Mouse (Mus musculus) gastrocnemius, postnatal 14 days (tissue): ENCODE data around the gene Xlr5a. TPM values are rescaled to one million over a fixed set of nuclear protein-coding genes. Genes with fewer than 3 reads are reported as not detected.
"Not testable (repeated sequence)": the region's sequence is repeated elsewhere in the genome, so short reads cannot be mapped to it uniquely, and the experiment has no call there.

Experiments used
- DNase-seq: peaks from one replicate; pipeline ENCODE4 v3.0.0; 2021; ENCODE audit warnings: mixed read lengths
- intact Hi-C: fragments of 180-260 bp; cut with DNase I; formaldehyde crosslinking; loops from one replicate; pipeline ENCODE4 v1.15.1; 2025; ENCODE audit warnings: low total_unique reads
- total RNA-seq, 2 experiments: library from RNA; stranded (reverse); gene quantifications; 2 replicates each; pipeline ENCODE4 v1.2.3; 2021

Gene Xlr5a
- total RNA-seq, 2 experiments from 2014 or later: not detected

GRCm38 (mm10) chrX:73176889-73177288 is 115.9 kb downstream of the Xlr5a start, which contains the start of gene Spin2d:
Spin2d (minus strand) TSS chrX:73176989.
- intact Hi-C loops: not testable (repeated sequence)

GRCm38 (mm10) chrX:73149350-73149749 is 143.4 kb downstream of the Xlr5a start, which contains the start of gene DXBay18:
DXBay18 (minus strand) TSS chrX:73149450.
- DNase-seq, intact Hi-C loops: not testable (repeated sequence)

More at GRCm38 (mm10) chrX:73176889-73177288, 115.9 kb downstream of the Xlr5a start, which contains the start of gene Spin2d:
- DNase-seq: not testable (repeated sequence)

- DNase-seq, intact Hi-C loops: not testable (repeated sequence)
Measured at GRCm38 (mm10) chrX:73148496-73148895, 144.3 kb downstream of the Xlr5a start, which contains the start of gene Xlr5b. Xlr5b (plus strand) TSS chrX:73148796.

- intact Hi-C loops, DNase-seq: not testable (repeated sequence)
Measured at GRCm38 (mm10) chrX:73143218-73143618, 149.6 kb downstream of the Xlr5a start.

- intact Hi-C loops: not testable (repeated sequence)
Measured at GRCm38 (mm10) chrX:73122859-73123829, 169.6 kb downstream of the Xlr5a start.

GRCm38 (mm10) chrX:73116747-73117146 is 176.0 kb downstream of the Xlr5a start, which contains the start of gene Gm14685:
Gm14685 (plus strand) TSS chrX:73117047.
- intact Hi-C loops, DNase-seq: not testable (repeated sequence)

More at GRCm38 (mm10) chrX:73122859-73123829, 169.6 kb downstream of the Xlr5a start:
- DNase-seq: not testable (repeated sequence)

- intact Hi-C loops, DNase-seq: not testable (repeated sequence)
Measured at GRCm38 (mm10) chrX:73096941-73097508, 195.8 kb downstream of the Xlr5a start, which contains the start of gene Xlr3a. Xlr3a (minus strand) TSS chrX:73097095.

GRCm38 (mm10) chrX:73082267-73083055 is 210.3 kb downstream of the Xlr5a start, which contains the start of gene Xlr4a:
Xlr4a (minus strand) TSS chrX:73082478.
- DNase-seq, intact Hi-C loops: not testable (repeated sequence)

- intact Hi-C loops, DNase-seq: not testable (repeated sequence)
Measured at GRCm38 (mm10) chrX:73066765-73067312, 225.9 kb downstream of the Xlr5a start.

GRCm38 (mm10) chrX:73064415-73064793 is 228.4 kb downstream of the Xlr5a start, which contains the start of gene Pnma3:
Pnma3 (plus strand) TSS chrX:73064787.
- intact Hi-C loops: no loop called here

GRCm38 (mm10) chrX:73063512-73064414 is 229.0 kb downstream of the Xlr5a start:
- peak; percentile 6 for DNase-seq
- intact Hi-C loops: no loop called here

More at GRCm38 (mm10) chrX:73064415-73064793, 228.4 kb downstream of the Xlr5a start, which contains the start of gene Pnma3:
- no peak for DNase-seq

- intact Hi-C loops: no loop called here
- DNase-seq: no peak
Measured at GRCm38 (mm10) chrX:73062323-73062722, 230.5 kb downstream of the Xlr5a start.

- no peak for DNase-seq
- intact Hi-C loops: no loop called here
Measured at GRCm38 (mm10) chrX:73061528-73061927, 231.2 kb downstream of the Xlr5a start.

Other genes with a start within 250 kb of the Xlr5a start
- gene Pnma3, start 228.2 kb downstream of the Xlr5a start, total RNA-seq: not detected
- under 1 TPM in 1 of 2 experiments, not detected in 1; 0.82 TPM for gene Xlr4a, start 210.5 kb downstream of the Xlr5a start, total RNA-seq
- under 1 TPM; 0.38 to 0.68 TPM for gene Xlr3a, start 195.9 kb downstream of the Xlr5a start, total RNA-seq
- gene Gm14685, start 175.9 kb downstream of the Xlr5a start, total RNA-seq: not detected
- not detected for gene Xlr5b, start 144.2 kb downstream of the Xlr5a start, total RNA-seq
- not detected for gene DXBay18, start 143.5 kb downstream of the Xlr5a start, total RNA-seq
- gene Spin2d, start 116.0 kb downstream of the Xlr5a start, total RNA-seq: not detected
- gene Xlr3b, start 100.8 kb downstream of the Xlr5a start, total RNA-seq: 1 to 10 TPM; 2.7 to 4.8 TPM
- not detected for gene Xlr4b, start 78.6 kb downstream of the Xlr5a start, total RNA-seq
- 1 to 10 TPM; 7.2 to 8.6 TPM for gene F8a, start 64.7 kb downstream of the Xlr5a start, total RNA-seq
- gene Xlr4c, start 49.8 kb downstream of the Xlr5a start, total RNA-seq: not detected
- gene Xlr3c, start 27.6 kb downstream of the Xlr5a start, total RNA-seq: under 1 TPM in 1 of 2 experiments, not detected in 1; 0.31 TPM
- gene Xlr5c, start within 50 bp of the Xlr5a start, total RNA-seq: not detected
- not detected for gene Gm45015, start 43.9 kb upstream of the Xlr5a start, total RNA-seq
- 1 to 10 TPM; 5.5 to 6.1 TPM for gene Zfp275, start 49.6 kb upstream of the Xlr5a start, total RNA-seq
- gene Gm18336, start 105.8 kb upstream of the Xlr5a start, total RNA-seq: not detected
- gene Zfp92, start 118.1 kb upstream of the Xlr5a start, total RNA-seq: under 1 TPM; 0.04 TPM
- not detected for gene Trex2, start 142.4 kb upstream of the Xlr5a start, total RNA-seq
- 10 to 100 TPM; 15.7 to 20.4 TPM for gene Haus7, start 166.1 kb upstream of the Xlr5a start, total RNA-seq
- gene Bgn, start 190.6 kb upstream of the Xlr5a start, total RNA-seq: 100 to 1,000 TPM; 213 to 236 TPM
- 1 to 10 TPM; 8.2 to 8.7 TPM for gene Atp2b3, start 210.1 kb upstream of the Xlr5a start, total RNA-seq